Mouse (Mus musculus) retina, postnatal 7 days (tissue): ENCODE results near the gene Serpina1b.
"Not testable (repeated sequence)": the region's sequence is repeated elsewhere in the genome, so short reads cannot be mapped to it uniquely, and the experiment has no call there.

ENCODE experiments used
- DNase-seq: peaks from one replicate; pipeline ENCODE4 v3.0.0-alpha.2; 2012; ENCODE audit warnings: low read depth, low spot score

Gene Serpina1b

DNA sequence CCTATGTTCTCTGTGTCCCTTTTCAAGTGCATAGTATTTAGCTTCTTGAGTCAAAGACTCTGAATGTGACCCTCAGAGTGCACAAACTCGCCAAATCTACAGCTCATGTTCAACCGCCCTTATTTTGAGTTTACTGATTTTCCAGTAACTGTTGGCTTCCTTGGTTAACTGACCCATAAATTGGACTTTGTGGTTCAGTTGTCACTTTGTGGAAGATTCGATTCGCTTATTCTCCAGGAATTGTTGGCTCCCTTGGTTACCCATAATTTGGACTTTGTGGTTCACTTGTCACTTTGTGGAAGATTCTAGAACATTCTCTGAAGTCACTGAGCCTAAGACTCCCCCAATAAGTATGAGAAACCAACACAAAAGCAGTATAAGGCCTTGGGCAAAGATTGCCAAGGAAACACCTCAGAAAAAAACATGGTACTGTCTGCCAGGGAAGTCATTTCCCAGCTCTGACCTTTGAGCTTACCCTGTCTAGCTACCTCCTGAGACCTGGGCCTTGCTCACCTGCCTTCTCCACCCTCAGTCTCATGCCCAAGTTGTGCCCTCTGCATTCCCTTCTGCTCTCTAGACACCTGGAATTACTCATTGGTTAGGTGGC lies 129.9 kb downstream of the Serpina1b start:
- DNase-seq = no peak

DNA sequence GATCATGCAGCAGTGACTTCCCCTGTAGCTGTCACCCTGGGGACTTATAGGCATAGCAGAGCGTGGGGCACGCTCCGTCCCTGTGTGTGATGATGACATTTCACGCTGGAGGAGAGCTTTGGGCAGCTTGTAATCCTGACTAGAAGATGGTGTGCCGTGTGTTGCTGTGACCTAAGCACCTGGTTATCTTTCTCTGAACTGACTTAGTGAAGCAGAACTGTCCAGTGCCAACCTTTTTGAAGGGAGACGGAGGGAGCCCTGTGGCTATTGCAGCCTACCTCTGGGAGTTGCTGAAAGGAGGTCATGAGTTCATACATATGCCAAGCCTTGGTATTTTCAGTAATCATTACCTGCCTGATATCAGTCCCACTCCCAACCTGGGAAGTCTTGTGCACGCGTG lies 134.7 kb downstream of the Serpina1b start, which contains the start of gene Serpina1f:
Serpina1f (minus strand) TSS at position 101 of the 400 bp plus-strand sequence.
- DNase-seq = no peak

DNA sequence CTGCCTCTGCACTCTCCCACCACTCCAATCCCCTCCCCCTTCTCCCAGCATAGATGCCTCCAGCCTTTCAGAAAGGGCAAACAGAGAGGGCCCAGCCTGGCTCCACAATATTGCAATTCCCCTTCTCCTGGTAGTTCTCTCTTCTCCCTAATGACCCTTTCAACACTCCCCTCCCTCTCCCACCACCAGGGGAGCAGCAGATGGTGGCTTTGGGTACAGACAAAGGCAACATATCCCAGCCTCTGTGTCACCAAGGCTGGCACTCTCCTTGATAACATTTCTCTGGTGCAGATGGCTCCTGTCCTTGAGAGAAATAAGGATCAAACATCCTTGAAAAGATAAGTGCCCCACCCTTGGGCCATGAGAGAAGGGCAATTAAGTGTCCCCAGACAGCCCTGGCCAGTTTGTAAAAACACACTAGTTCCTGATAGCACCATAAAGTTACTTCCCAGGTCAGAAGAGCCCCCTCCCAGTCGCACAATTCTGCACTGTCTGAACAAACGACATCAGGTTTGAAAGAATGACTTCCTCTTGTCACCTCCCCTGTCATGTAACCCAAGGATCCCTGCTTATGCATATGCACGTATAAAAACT lies 141.9 kb downstream of the Serpina1b start:
- no peak for DNase-seq

DNA sequence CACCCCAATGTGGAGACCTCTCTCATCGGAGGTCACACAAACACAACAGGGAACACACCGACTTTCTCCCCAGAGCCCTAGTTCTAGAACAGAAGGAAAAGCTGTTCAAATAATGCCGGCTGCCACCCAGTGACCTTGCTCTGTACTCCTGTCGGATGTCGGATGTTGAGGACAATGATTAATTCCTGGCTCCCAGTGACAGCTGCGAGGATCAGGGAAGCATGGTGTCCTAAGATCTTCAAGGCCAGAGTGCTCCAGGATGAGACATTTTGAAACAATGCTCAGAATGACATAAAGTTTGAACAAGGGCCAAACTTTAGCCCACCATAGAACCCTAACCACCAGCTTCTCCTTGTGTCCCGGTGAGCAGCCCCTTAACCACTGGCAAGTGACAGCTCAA lies 143.2 kb downstream of the Serpina1b start:
- DNase-seq = no peak

DNA sequence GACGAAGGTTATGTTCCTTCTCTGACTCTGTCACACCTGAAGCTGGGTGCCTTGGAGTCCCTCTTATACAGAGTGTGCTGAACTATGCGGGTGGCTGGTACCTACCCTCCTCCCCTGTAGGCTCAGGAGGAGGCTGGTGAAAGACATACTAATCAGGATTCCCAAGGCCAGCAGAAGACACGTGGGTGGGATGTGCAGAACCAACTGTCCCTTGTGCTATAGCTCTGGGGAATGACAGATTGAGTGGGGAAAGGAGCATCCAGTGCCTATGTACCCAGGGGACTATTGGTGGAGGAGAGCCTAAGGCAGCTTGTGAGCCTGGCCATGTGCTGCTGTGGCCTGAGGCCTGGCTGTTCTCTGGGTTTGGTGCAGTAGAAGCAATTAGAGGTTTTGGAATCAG lies 144.1 kb downstream of the Serpina1b start:
- DNase-seq = no peak

DNA sequence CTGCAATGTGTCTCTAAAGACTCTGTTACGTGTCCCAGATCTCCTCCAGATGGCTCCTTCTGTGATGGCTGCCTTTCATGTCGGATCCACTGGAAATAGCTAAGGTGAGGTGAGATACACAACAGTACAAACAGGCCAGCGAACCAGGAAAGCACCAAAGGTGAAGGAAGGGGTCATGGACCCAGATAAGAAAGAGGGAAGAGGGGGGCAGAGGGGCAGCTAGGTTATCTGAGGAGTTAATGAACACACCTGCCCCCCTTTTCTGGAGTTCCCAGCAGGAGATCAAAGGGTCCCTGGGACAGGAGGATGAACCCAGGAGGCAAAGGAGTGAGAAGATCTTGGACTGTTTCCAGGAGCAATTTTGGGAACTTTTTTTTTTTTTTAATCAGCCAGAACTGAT lies 144.8 kb downstream of the Serpina1b start:
- no peak for DNase-seq

DNA sequence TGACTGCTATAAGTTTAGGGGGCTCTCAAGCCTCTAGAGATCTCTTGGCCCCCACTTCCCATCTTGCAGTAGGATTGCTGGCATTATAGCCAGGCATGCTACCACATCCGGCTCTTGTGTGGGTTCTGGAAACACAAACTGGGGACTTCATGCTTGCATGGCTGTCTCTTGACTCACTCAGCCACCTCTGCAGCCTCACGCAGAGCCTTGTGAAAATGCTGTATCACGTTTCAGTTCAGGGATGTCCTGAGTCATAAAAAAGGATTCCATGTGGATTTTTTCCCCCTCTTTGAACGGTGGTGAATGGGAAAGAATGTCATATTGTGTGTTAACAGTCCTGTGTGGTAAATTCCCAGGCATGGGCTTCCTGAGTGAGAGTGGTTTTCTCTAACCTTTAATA lies 146.4 kb downstream of the Serpina1b start:
- DNase-seq = no peak

DNA sequence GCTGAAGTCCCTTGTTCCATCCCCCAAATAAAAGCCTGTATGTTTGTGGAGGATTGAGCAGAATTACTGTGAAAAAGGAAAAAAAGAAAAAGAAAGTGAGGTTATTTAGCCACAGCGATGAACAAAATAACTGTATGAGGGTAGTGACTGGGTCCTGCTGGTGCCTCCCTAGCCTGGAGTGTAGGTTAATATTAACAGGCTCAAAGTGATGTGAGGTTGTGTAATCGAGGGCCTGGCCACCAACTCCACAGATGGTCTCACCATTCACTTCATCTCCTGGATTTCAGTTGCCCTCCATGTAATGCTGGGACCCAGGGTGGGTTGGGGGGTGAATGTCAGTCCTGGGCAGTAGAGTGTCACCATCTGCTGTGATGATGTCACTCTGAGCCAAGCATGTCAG lies 148.4 kb downstream of the Serpina1b start:
- DNase-seq = no peak

DNA sequence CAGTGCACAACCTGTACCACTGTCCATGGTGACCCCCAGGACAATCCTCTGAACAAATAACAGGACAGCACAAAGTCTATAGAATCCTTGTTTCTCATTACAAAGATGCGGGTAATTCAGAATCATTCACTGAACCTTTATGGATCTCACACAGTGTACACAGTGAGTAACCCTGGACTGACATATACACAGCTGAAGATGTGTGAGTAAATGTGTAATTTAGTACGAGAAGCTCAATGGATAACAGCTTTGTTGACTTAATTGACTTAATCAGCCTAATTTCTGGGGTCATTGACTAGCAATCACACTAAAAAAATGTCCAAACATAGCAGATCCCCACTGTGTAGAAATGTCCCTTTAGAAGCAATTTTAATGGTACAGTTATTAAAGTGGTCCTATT lies 149.0 kb downstream of the Serpina1b start:
- no peak for DNase-seq

DNA sequence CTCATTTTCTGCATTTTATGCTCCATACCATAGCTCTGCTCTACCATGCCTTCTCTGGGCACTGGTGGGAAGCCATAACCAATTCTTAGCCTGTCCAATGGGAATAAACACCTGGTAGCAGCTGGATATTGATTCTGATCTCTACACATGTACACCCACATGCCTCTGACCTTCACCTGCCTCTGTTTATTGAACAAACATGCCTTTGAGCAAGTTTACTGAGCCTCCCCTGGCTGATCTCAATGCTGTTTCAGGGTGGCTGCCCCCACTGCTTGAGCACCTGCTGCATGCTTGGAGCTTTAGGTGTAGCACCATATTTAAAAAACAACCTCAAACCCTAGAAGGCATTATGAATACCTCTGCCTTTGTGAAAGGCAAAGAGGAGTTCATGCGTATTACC lies 150.3 kb downstream of the Serpina1b start:
- not testable (repeated sequence) for DNase-seq
